Mouse (Mus musculus): Measurements from ENCODE around the gene Tamm41.
A peak's percentile ranks its signal among the peaks of the same experiment; 100 is the strongest.

The Tamm41 gene

DNA sequence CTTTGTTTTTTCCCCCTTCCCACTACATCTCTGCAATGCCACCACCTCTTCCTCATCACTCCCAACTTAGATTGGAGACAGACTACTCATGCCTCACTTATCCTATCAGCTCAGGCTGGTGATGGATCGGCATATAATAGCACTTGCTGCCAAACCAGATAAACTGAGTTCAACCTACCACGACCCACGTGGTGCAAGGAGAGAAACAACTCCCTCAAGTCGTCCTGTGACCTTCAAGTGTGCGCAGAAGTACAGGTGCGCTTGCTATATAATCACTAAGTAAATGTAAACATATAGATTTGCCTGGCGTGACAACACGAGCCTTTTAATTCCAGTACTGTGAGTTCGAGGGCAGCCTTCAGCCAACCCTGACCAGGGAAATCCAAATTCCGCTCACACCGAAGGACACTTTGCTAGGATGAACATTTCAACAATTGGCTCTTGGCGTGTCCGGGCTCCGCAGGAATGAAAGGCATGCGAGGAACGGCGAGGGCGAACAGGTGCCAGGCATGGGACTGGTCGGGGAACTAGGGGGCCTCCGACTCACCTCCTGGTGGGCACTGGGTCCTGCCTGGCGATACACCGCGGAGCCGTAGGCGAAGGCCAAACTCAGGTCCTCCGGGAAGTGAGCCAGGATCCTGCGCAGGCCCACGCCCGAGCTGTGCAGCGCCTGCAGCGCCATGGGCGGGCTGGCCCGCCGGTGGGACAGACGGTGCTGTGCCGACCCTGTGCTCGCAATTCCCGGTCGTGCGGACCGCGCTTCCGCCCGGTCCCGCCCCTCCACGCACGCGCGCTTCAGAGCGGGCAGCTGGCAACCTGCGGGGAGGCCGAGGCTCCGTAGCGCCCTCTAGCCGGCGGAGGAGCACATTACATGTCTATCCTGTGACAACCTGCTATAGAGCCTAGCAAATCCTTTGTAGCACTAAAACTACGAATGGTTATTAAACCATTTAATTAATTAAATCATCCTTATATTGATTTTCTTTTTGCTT, at the start of gene Tamm41:
TSS of gene Tamm41 (minus strand) at position 774 of the 992 bp plus-strand sequence.
- peak; percentile 70 for DNase-seq

DNA sequence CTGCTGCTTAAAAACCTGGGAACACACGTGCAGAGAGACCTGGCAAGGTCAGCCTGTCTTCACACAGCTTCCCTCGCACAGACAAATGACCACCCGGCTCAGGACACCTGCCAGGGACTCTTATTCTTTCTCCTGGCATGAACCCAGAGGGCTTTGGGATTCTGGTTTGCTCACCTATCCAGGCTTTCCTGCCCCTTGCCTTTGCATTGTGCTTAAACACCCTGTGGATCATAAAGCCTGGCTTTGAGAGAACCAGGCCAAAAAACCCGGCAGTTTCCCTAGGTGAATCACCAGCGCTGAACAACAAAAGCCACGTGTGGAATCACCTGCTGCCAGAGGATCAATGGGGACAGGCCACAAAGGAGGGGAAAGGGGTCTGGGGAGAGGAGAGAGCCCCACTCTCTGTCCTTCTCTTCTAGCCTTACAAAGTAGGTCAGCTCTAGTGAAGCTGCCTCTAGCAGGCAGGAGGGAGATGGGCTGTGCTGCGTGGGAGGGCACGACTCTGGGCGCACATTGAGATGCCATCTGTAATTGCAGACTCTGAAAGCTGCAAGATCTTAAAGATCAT, 47.7 kb upstream of the Tamm41 start:
- DNase-seq: no peak

DNA sequence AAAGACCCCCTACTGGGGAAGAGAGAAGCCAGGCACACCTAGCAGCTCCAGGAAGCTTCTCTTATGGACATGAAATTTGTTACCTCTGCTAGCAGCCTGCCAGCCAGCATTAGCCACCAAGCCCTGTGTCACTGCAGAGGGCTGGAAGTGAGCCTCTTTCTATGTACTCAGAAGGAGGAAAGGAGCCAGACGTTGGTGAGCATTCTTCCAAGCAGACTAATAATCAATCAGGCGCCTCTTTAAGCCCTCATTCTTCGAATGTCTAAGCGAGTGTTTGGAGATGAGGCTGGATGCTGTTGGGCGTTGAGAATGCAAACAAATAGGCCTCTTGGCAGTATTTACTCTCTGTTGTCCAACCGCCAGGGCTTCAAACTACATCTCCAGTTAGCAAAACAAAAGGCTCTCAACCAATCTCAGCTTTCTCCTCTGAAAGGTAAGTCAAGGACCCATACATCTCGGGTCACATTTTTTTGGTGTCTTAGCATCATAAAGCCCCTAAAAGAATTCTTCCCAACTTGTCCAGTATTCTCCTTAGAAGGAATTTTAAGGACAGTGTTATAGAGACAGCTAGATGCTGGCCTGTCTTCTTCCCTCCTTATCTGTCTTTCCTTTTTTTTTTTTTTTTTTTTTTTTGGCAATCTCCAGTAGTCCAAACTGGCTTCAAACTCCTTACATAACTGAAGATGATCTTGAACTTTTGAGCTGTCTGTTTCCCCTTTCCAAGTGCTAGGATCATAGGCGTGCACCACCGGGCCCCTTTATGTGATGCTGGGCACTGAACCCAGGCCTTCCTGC, 39.3 kb upstream of the Tamm41 start:
- no peak for DNase-seq

DNA sequence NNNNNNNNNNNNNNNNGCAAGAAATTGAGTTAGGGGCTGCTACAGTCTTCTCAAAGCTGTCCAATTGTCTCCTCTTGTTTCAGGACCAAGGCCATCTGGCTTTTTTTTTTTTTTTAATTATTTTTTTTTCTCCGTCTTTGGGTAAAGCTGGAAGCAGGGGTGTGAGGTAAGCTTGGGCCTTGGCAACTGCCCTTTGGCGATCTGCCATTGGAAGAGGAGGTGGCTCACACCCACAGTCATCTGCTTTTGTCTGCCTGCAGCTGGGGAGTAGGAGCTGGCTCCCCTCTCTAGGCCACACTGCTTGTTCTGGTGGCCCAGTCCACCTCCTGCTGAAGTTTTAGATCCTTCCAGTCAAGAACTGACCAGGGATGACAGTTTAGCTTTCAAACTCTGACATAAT, 34.3 kb upstream of the Tamm41 start:
- DNase-seq: no peak

DNA sequence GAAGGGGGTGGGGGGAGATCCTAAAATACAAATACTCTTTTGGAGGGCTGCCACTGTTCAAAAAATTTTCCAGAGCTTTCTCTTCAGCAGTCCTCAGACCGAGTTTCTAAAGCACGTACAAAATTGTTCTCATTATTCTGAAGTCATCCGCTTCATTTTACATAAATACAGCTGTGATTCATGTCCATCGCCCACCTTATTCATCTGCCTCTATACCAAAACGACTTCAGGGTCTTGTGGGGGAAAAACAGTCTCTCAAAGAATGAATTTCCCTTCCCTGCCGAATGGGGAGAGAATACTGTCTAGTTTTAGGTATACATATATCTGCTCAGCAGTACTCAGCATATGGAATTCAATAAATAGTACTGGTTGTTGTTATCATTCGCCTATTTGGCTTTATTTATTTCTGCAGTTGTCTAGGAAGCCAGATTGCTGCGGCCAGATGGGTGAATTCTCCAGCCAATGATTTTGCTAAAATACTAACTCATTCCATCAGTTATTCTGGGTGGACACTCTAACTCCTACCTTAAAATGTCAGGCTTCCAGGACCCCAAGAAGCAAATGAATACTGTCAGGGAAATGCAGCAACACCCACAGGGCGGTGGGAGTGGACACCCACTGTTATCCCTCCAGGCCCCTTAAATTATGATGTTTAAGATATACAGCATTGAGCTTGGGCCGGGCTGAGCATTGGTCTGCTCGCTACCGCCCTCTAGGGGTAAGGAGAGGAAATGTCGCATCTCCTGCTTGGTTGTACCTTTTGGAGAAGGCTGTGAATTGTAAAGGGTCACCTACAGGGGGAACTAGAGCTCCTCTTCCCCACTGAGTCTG, 27.9 kb upstream of the Tamm41 start:
- peak; percentile 13 for DNase-seq

DNA sequence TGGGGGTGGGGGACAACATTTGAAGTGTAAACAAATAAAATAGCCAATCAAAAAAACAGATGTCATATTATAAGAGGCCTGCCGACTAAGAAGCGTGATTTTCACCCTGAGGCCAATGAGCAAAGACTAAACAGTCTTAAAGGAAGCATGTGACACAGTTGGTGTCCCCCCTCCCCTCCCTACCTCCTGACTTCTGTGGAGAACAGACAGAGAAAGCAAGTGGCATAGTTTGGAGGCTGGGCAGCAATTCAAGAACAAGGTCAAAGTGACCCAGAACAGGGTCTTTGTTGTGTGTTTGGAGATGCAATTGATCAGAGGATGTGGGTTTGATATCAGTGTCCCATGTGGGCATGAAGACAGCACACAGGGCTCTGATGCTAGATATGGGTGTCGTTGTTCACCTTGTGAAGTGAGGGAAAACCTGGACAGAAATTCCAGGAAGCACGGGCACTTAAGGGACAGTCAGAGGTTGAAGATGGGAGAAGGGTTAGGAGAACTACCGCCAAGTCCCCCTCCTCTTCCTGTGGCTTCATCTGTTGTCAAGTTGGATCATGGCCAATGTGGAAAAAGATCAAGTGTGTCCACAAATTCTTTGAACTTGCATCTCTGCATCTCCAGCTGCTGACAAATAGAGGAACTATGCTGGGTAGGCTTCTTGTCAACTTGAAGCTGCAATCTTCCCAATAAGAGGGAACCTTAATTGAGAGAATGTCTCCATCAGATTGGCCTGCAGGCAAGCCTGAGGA, 25.1 kb upstream of the Tamm41 start:
- DNase-seq: no peak

DNA sequence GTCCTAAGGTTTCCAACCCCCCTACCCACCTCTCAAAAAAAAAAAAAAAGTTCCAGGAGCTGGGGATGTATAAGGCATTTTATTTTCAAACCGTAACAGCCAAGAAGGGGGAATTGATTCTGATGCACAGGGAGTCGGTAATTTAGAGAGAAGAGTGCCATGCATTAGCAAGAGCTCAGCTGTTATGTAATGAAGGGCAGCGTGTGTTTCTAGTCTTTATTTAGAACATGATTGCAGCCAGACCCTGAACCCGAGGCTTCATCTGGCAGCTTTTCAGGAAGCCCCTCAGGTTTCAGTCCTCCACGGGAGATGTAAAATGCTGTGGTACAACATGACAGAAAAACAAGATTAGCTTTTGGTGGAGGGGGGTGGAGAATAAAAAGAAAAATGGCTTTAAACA, 21.6 kb upstream of the Tamm41 start:
- DNase-seq: no peak

DNA sequence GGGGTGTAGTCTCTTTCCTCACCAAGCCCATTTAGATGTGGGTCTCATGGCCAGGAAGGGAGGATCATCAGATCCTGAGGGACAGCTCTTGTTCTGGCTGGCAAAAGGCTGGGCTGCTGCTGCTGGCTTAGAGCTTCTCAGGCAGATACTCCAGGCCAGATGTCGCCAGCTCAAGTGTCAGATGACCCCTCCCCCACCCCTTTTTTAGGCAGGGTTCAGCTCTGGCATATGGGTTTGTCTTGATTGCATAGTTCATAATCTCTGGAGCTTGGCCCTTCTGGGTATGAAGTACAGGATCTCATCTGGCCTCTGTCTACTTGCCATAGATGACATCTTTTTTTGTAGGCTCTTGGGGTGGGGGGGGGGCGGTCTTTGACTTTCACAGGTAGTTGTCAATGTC, 19.0 kb upstream of the Tamm41 start:
- DNase-seq: no peak

DNA sequence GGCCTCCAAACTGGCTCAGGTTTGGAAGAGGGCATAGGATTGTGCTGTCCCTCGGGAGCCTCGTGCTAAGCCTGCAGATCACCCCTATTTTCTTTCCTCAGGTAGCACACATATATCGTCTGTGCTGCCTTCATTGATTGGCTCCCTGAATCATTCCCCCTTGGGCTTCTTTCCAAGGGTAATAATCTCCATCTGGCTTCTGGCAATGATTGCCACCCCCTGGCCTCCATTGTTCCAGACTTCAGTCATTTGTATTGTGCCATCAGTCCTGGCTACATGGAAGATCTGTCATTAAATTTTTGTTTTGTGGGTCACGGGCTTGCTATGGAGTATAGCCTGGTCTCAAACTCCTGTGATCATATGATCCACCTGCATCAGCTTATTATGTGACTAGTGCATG, 17.8 kb upstream of the Tamm41 start:
- DNase-seq: no peak

DNA sequence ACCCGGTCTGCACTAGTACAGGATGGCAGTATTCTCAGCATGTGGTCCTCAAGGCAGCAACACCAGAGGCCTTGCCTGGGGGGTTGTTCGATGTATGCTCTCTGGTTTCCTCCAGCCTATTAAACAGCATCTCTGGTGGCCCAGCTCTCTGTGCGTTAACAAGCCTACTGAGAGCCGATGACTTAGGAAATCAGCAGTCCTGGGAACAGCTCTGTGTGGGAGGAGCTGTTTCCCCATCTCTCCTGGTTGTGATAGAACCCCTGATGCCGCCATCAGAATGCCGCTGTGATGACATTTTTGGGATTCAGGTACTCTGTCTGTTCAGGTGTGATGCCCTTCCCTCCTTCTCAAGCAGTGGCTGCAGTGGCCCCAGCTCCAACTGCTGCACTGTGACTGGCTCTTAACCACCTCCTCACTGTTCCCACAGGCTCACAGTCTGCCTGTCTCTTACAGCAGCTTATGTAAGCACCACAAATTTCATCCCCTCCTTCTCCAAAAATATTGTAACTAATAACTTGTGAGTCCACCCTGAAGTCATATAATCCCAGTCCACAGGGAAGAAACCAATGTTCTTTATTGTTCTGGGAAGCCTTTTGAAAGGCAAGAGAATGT, 14.0 kb upstream of the Tamm41 start:
- no peak for DNase-seq

DNA sequence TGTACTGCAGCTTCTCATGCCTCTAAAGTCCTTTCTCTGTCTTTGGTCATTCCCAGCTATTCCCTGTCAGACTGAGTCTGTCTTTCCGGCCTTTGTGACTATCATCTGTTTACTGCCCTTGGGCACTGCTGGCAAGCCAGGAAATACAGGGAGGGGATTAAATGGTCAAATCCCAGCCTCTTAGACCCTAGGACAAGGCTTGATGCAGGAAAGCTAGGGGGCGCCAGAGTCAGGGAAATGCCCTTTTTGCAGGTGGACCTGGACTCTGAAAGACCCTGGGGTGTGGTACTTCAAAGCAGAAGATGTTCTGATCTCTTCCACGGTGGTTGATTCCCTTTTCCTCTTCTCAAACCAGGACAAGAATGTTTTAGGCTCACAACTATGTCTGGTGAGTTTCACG, 11.3 kb upstream of the Tamm41 start:
- no peak for DNase-seq

DNA sequence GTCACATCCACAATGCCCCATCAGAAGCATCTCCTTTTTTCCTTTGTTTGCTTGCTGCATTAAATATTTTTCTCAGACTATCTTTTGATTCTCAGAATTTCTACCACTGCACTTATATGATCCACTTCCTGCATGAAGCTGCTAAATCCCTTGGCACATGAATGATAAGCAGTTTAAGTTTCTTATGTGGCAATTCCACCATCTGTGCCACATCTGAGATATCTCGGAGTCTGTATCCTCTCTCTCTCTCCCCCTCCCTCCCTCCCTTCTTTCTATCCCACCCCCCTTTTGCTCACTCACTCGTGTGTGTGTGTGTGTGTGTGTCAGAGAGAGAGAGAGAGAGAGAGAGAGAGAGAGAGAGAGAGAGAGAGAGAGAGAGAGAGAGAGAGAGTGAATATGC, 10.1 kb upstream of the Tamm41 start:
- DNase-seq: no peak

DNA sequence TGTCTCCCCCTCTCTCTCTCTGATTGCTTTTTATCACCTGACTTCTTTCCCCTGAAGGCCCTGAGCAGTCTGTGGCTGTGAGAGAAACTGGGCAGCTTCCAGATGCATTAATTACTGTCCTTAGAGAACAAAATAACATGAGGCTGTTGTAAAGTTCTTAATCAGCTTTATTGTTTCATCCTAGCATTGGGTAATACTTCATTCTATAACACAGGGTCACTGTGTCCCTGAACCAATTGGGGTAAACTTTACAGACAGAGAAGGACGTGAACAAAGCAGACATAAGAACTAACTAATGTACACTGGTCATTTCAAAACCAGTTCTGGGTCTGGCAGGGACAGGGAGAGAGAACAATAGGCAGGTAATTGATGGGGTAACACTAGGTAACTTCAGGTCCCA, 8.4 kb upstream of the Tamm41 start:
- no peak for DNase-seq

DNA sequence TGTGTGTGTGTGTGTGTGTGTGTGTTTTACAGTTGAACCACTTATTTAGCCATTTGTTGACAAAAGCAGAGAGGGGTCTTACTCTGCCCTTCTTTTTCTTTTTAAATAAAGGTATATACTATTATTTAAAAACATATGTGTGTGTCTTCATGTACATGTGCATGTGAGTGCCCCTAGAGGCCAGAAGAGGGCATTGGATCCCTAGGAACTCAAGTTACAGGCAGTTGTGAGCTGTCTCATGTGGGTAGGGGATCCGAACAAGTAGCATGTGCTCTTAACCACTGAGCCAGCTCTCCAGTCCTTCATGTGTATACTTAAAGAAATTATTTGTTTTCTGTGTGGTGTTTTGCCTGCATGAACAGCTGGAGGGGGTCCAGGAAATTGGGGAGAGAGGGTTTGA, 7.0 kb upstream of the Tamm41 start:
- DNase-seq: no peak

DNA sequence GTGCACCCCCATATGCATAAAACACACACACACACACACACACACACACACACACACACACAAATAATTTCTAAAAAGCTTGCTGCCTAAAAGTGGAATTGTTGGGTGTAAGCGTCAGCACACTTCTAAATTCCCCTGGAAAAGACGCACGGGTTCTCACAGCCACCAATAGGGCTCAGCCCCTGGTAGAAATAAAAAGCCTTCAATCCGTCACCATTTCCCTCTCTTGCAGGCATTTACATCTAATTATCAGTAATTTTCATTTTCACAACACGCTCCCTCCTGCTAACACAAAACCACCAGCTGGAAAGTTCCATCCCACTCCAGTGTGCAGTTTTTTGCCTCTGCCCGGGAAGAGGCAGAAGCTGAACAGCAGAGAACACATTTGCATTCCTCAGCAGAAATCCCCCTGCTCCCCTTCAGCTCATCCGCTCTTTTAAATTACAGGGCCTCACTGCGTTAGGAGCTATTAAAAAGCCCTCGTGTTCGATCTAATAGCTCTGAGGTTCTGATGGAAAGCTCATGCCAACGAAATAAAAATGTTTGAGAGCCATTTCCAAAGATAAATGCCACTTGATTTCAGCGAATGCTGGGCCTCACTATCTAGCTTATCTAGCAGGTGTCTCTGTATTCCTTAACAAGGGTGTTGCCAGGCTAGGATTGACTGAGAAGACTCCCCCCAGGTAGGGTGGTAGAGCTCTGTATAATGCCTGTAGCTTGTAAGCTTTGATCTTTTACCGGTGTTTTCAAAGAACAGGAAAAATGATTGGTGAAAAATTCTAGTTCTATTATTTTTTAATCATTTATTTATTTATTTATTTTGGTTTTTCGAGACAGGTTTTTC, 6.2 kb upstream of the Tamm41 start:
- no peak for DNase-seq

DNA sequence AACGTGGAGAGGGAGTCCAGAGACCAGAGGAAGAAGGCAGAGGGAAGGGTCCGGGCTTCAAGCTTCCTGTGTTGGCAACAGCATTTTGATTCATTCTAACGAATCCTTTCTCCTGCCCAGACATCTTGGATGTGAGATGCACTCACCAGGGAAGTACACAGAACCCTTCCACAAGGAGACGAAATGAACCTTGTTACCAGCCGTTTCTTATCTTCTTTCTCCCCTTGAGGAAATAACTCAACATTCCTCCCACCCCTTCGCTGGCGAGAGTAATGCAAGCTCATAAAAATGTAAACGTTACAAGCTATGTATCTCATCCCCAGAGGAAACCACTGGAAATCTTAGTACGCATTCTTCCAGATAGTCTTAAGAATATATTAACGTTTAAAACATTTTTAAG, 4.9 kb upstream of the Tamm41 start:
- DNase-seq: no peak

DNA sequence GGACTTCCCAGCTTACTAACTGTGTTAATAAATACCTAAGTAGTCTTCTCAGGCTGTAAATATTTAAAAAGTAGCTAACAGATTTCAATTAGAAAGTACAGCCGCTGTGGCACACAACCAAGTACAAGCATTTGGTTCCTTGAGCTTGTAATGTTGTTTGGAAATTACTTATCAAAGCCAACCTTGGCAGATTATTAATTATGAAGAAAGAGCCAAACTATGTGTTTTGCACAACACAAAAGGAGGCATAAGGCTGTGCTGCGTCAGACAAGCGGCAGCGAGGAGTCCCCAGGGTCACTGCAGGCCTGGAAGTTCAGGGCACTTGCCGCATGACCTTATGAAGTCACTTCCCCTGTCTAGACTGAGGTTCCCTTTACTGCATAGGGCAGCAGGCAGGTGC, 4.2 kb downstream of the Tamm41 start:
- DNase-seq: peak; percentile 63

DNA sequence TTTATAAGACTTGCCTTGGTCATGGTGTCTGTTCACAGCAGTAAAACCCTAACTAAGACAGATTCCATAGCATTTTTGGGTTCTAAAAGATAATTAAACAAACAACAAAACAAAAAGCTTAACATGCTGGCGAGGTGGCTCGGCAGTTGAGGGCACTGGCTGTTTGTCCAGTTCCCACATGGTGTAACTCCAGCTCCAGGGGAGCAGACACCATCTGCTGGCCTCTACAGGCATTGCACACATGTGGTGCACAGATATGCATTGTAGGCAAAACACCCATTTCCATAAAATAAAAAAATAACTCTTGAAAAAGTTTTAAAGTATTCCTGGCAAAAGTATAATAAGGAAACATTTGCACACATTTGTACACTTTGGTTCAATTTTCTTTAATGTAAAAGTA, 7.6 kb downstream of the Tamm41 start:
- DNase-seq: no peak

DNA sequence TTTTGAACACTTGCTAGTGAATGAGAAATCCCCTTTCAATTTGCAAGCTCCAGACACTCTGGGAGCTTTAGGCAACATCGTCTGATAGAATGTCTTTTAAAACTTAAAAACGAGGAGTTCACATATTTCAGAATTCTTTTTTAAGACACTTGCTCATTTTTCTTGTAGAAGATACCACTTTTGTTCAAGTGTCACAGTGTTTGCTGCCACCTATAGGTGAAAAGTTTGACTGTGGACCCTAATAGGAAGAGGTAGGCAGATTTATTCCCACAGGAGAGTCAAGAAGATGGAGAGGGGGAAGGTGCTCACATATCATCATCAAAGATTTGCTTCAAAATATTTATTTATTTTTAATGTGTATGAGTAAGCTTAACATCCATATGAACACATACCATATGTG, 8.4 kb downstream of the Tamm41 start:
- no peak for DNase-seq

DNA sequence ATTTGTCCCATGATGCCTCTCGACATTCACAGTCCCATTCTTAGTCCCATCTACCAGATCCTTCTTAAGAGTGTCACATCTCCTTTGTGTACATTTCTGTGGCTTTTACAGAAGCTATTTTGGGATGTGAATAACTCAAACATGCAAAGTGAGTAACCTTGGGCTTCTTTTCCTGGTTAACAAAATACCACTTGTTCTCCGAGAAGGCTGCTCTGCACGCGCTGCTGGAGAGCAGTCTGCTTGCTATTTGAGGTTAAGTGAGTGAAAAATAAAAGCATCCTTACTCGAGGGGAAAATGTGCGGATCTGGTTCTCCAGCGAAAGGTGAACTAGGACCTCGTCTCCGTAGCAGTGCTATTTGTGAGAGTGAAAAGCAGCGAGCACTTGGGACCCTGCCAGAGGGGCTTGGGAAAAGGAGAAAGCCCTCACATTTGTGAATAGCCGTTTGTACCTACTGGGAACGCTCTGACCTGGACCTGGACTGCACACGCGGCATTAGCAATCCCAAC, 10.1 kb downstream of the Tamm41 start:
- DNase-seq: no peak
